Mouse (Mus musculus) layer of hippocampus, postnatal 25 days (tissue): ENCODE measurements at regions not wholly inside any gene's neighbourhood (a gene's known extent, or its start where the extent isn't known, plus 50 kb on each side); places are given as distances from the start of the nearest gene placed in this dataset.
"Not testable (repeated sequence)": the region's sequence is repeated elsewhere in the genome, so short reads cannot be mapped to it uniquely, and the experiment has no call there.

Source experiments
- DNase-seq, 2 experiments: peaks; one replicate each; pipeline ENCODE4 v3.0.0; 2022; ENCODE audit warnings: mixed read lengths in 2 of 2, low spot score in 1 of 2; ENCODE audit errors: extremely low spot score in 1 of 2

GRCm38 (mm10) chr15:8780371-8780866 is 69.9 kb upstream of the Slc1a3 start:
- DNase-seq = no peak

- DNase-seq = no peak
These were observed 57.3 kb upstream of the Slc1a3 start for GRCm38 (mm10) chr15:8767624-8768571.

GRCm38 (mm10) chr15:8766208-8766607 is 55.6 kb upstream of the Slc1a3 start:
- not testable (repeated sequence) for DNase-seq

DNA sequence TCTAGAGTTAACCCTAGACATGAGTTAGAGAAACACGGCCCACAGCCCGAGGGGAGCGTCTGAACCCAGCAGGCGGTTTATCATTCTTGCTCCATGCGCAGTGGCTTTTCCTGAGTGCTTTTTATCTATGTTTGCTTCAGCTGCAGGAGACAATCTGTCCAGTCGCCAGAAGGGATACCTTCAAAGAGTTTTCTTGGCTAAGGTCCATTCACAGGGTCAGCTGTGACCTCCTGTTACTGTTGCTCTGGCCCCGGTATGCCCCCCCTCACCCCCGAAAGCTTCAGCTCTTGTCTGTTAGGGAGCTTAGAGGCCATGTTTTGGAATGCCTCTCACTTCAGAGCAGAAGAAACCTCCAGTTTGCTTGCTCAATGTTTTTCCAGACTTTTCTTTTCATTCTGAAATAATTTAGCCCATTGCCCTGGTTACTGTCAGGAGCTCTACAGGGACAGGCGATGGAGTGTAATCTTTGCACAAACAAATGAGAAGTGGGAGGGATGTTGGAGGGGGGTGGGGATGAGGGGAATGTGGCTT is 51.2 kb upstream of the Slc1a3 start:
- no peak for DNase-seq

GRCm38 (mm10) chr15:8761132-8761531 is 50.6 kb upstream of the Slc1a3 start:
- no peak for DNase-seq
